Mouse (Mus musculus) small intestine, adult 10 weeks (tissue): ENCODE measurements around the gene Mmp19. TPM values are rescaled to one million over a fixed set of nuclear protein-coding genes. Genes with fewer than 3 reads are reported as not detected.

Experiments used
- polyA plus RNA-seq: library from polyadenylated mRNA; stranded (reverse); fragments of 350-450 nt; fragmentation: Illumina TruSeq; extraction: RNeasy Lipid Tissue Mini Kit (QIAGEN cat#74804); gene quantifications from one replicate; pipeline ENCODE4 v1.2.3, GENCODE M21; 2014; ENCODE audit warnings: low replicate concordance

Mmp19 gene
- polyA plus RNA-seq, result 2.0 TPM

DNA sequence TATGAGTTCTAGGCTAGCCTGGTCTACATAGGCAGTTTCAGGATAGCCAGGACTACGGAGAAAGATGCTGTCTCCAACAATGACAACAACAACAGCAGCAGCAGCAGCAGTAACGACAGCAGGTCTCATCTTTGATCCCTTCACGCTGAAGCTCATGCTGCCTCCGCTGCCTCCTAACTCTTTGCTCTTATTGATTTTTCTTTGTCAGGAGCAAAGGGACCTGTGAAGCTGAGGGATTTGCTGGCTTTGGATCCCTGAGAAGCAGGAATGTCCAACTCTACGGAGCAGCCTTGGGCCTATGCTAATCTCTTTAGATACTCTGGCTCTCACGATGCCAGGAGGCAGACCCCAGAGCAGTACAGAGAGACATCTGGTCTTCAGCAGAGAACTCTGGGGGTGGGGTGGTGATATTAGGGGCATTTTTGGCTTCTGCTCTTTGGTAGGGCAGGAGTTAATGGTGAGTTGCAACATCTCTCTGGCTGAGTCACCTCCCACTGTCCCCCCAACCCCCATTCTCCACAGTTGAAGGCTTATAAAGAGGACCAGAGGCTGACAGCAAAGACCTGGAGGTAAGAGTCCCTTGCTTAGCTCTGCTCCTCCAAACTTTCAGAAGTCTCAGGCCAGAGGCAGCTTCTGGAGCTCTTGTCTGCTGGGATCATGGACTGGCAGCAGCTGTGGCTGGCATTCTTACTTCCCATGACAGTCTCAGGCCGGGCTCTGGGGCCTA lies at the start of gene Mmp19:
TSS of gene Mmp19 (plus strand) at position 513 of the 727 bp plus-strand sequence.

DNA sequence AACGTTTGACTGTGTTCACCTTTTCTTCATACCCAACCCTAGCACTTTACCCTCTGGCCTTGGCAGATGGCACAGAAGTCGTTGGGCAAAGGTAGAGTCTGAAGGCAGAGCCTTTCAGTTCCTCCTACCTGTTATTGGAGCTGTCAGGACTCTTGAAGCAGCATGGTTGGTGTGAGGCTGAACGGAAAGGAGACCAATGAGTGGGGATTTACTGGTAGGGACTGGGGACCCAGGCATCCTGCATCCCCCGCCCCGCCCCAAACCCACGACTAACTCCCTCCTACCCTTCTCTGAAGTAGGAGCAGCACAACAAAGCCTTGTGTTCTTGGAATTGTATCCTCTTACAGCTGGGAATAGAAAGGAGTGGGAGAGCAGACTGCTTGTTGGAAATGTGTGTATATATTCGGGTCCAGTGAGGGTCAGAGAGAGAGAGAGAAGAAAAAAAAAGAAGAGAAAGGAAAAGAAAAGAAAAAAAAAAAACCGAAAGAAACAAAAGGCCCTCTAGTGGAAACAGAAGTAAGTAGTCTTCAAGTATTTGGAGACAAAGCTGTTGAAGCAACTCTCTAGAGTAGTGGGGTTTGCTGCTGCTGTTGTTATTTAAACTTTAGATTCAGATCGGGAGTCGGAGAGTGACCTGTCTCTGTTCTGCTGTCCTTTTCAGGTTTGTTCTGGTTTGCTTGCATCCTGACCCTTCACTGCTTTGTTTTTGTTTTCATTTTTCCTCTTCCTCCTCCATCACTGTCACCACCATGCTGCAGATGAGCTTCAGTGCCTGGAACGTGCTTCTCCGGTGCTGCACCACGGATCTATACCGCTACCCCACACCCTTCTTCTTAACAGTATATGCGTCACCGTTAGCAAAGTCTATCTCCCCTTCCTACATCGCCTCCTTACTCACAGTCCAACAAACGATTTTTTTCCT lies 45.8 kb upstream of the Mmp19 start, which contains the start of gene Dgka:
TSS of gene Dgka (minus strand) at position 176 of the 922 bp plus-strand sequence.

DNA sequence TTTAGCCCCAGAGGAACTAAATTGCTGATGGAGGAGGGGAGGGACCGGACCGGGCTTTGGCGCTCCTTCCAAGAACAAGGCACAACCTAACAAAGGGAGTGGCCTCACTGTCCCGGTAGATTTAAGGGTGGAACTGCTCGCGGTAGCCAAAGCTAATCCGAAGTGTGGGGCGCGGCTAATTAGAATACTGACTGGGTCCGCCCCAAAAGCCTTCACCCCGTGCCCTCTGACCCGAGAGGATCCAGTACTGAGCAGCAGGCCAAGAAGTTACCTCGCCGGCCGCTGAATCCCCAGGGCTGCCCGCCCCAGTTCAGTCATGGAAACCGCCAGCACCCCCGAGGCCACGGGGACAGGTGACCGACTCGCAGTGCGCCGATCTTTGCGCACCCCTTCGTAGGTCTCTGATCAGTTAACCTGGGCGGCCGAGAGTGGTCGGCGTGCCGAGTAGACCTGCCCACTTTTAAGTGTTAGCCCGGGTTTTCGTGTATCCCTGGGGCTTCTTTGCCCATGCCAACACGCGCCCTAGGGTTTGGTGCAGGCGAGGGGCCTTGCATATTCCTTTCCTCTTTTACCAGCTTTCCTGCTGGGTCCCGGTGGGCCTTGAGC lies 43.0 kb upstream of the Mmp19 start, which contains the start of gene Pym1:
TSS of gene Pym1 (plus strand) at position 244 of the 606 bp plus-strand sequence.

DNA sequence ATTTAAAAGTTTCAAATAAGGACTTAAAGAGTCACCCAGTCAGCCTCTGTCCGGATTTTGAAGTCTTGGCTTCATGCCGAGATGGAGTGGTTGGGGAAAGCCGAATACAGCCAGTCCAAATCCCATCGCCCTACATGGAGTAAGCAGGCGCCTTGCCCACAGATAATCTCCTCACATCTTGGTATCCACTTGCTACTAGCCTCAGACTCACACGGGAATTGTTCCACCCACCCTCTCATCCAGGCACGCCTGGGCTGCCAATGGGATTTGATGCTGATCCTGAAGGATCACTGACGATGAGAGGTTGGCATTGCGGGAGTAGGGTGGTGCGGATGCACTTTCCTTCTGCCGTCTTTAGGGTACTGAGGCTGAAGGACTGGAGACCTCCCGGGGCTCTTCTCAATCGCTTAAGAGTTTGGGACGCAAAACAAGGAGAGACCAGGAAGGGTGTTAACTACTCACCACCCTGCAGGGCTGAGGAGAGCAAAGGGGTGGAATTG lies 13.1 kb downstream of the Mmp19 start, which contains the start of gene Dnajc14:
TSS of gene Dnajc14 (plus strand) at position 292 of the 500 bp plus-strand sequence.

DNA sequence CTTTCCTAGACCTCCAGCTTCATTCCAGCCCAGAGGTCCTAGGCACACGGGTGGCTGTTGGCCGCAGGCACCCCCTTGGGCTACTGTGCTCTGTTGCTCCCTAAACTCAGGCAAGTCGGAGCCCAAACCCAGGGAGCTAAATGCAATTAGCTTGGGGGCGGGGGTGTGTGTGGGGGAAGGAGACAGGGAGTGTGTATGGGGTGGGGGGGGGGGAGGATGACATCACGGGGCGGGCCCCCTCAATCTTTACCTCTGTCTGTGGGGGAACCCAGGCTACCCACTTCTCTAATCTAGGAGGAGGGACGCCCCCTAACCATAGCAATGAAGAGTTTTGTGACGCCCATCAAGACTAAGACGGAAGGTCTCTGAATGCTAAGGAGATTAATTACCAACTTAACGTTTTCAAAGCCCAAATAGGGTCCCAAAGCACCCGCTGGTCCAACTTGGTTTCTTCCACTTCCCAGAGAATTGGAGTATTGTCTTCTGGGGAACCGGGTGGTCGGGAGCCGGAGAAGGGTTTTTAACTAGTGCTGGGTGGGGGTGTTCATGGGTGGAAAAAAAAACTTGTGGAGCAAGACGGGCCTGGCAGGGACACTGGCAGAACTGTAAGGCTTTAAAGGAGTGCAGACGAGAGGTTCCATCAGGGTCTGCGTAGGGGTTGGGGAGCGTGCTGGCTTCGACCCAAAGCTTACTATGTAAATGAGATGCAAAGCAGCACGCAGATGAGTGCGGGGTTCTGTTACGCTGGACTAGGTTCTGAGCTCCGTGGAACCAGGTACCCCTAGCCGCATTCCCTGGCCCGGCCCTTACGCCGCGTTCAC lies 13.8 kb downstream of the Mmp19 start, which contains the start of gene Tmem198b:
TSS of gene Tmem198b (minus strand) at position 100 of the 821 bp plus-strand sequence.

DNA sequence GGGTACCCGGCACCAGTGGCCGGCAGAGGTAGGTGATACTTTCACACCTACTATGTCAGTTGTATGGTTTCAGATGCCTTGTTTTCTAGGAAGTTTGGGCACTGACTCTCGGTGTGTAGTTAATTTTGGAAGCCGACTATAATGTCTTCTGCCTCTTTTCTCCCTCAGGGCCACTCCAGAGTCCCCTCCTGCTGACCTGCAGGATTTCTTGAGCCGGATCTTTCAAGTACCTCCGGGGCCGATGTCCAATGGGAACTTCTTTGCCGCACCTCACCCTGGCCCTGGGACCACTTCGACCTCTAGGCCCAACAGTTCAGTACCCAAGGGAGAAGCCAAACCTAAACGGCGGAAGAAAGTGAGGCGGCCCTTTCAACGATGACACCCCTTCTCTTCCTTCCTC lies 26.3 kb downstream of the Mmp19 start, which contains the start of gene Sarnp:
TSS of gene Sarnp (plus strand) at position 301 of the 400 bp plus-strand sequence.

DNA sequence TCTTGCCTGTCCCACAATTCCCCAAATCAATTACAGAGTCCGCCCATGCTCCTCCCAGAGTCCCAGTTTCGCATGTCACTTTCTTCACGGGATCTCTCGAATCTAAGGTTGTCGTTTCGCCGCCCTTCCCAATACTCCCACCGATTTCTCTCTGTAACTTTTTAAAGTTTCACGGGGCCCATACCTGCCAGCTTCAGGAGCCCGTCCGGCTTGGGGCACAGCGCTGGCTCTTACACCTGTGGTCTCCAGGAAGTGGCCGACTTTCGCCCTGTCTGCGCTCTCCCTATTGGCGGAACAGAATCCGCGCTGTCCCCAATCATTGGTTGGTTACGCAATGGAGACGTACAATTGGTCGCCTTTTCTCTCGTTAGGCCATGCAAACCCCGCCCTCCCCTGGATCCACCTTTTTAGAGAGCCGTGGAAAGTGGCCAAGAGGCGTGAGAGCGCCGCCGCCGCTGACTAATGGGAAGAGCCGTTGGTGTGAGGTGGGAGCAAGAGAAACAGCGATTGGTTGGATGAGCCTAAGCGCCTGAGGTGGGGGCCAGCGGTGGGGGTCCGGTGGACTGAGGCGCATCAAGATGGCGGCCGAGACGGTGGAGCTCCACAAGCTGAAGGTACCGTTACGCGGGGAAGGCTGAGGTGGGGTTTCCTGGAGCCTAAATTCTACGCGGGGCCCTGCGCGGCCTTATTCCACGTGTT lies 30.8 kb downstream of the Mmp19 start, which contains the start of gene Ormdl2:
TSS of gene Ormdl2 (minus strand) at position 288 of the 699 bp plus-strand sequence.

Other genes starting within 250 kb of the Mmp19 start
- 0.85 TPM for gene Zc3h10, start 243.1 kb upstream of the Mmp19 start, polyA plus RNA-seq
- gene Rpl41, start 241.6 kb upstream of the Mmp19 start, polyA plus RNA-seq, result 15.5 TPM
- gene Pa2g4, start 224.9 kb upstream of the Mmp19 start, polyA plus RNA-seq, result 72.6 TPM
- 157 TPM for gene Erbb3, start 201.3 kb upstream of the Mmp19 start, polyA plus RNA-seq
- gene Rps26, start 164.2 kb upstream of the Mmp19 start, polyA plus RNA-seq, result 7.5 TPM
- 0.41 TPM for gene Ikzf4, start 144.9 kb upstream of the Mmp19 start, polyA plus RNA-seq
- 2.4 TPM for gene Suox, start 116.8 kb upstream of the Mmp19 start, polyA plus RNA-seq
- 70.4 TPM for gene Rab5b, start 94.6 kb upstream of the Mmp19 start, polyA plus RNA-seq
- gene Pmel, start 86.7 kb upstream of the Mmp19 start, polyA plus RNA-seq, result not detected
- 14.3 TPM for gene Cdk2, start 85.9 kb upstream of the Mmp19 start, polyA plus RNA-seq
- 41.2 TPM for gene Dgka, start 46.1 kb upstream of the Mmp19 start, polyA plus RNA-seq
- 0.89 TPM for gene Pym1, start 43.0 kb upstream of the Mmp19 start, polyA plus RNA-seq
- gene Dnajc14, start 13.2 kb downstream of the Mmp19 start, polyA plus RNA-seq, result 39.9 TPM
- gene Tmem198b, start 13.5 kb downstream of the Mmp19 start, polyA plus RNA-seq, result 3.1 TPM
- 242 TPM for gene Sarnp, start 26.4 kb downstream of the Mmp19 start, polyA plus RNA-seq
- 206 TPM for gene Ormdl2, start 30.7 kb downstream of the Mmp19 start, polyA plus RNA-seq
- 0.85 TPM for gene Gdf11, start 100.8 kb downstream of the Mmp19 start, polyA plus RNA-seq
- gene Cd63, start 110.1 kb downstream of the Mmp19 start, polyA plus RNA-seq, result 401 TPM
- gene Rdh5, start 132.0 kb downstream of the Mmp19 start, polyA plus RNA-seq, result 1.5 TPM
- 2.2 TPM for gene Bloc1s1, start 133.1 kb downstream of the Mmp19 start, polyA plus RNA-seq
- gene Itga7, start 142.9 kb downstream of the Mmp19 start, polyA plus RNA-seq, result 0.45 TPM
- gene Mettl7b, start 170.1 kb downstream of the Mmp19 start, polyA plus RNA-seq, result 4.3 TPM
- gene Olfr9, start 198.5 kb downstream of the Mmp19 start, polyA plus RNA-seq, result not detected
- gene Olfr763, start 219.9 kb downstream of the Mmp19 start, polyA plus RNA-seq, result not detected
- gene Olfr764-ps1, start 249.0 kb downstream of the Mmp19 start, polyA plus RNA-seq, result not detected